Mouse (Mus musculus) forebrain, embryonic 15.5 days (tissue): ENCODE measurements around the gene Bpifc. TPM values are rescaled to one million over a fixed set of nuclear protein-coding genes. Genes with fewer than 3 reads are reported as not detected.

Experiments used
- ATAC-seq: fragments of 200-750 bp; cut with Nextera tagmentation; replicated peaks from 2 replicates; pipeline ENCODE4 v1.8.0; 2017; ENCODE audit warnings: mild to moderate bottlenecking, moderate TSS enrichment, moderate library complexity
- H3K27ac ChIP-seq: fragments of 300-500 bp; sonication (generic); replicated peaks from 2 replicates; pipeline ENCODE4 v1.5.1; 2015; ENCODE audit warnings: mild to moderate bottlenecking, inconsistent platforms
- H3K27me3 ChIP-seq: fragments of 300-500 bp; sonication (generic); 2 replicates; pipeline ENCODE4 v1.6.1; 2015; ENCODE audit warnings: inconsistent platforms
- H3K36me3 ChIP-seq: fragments of 300-500 bp; sonication (generic); 2 replicates; pipeline ENCODE4 v1.6.1; 2015; ENCODE audit warnings: mild to moderate bottlenecking, inconsistent platforms
- H3K4me1 ChIP-seq: fragments of 300-500 bp; sonication (generic); 2 replicates; pipeline ENCODE4 v1.6.1; 2015; ENCODE audit warnings: inconsistent platforms
- H3K4me2 ChIP-seq: fragments of 300-500 bp; sonication (generic); replicated peaks from 2 replicates; pipeline ENCODE4 v1.6.1; 2015; ENCODE audit warnings: mild to moderate bottlenecking, inconsistent platforms
- H3K4me3 ChIP-seq: fragments of 300-500 bp; sonication (generic); 2 replicates; pipeline ENCODE4 v1.5.1; 2015; ENCODE audit warnings: mild to moderate bottlenecking, inconsistent platforms
- H3K9ac ChIP-seq: fragments of 300-500 bp; sonication (generic); replicated peaks from 2 replicates; pipeline ENCODE4 v1.6.1; 2015; ENCODE audit warnings: mild to moderate bottlenecking, inconsistent platforms
- H3K9me3 ChIP-seq: fragments of 300-500 bp; sonication (generic); 2 replicates; pipeline ENCODE4 v1.6.1; 2016; ENCODE audit warnings: inconsistent platforms
- WGBS: fragments of 180-500 bp; shearing (Covaris S2); methylation state at CpG from one replicate; pipeline ENCODE4 v1.1.7; 2015; ENCODE audit warnings: mixed read lengths; 5-methylcytosine and 5-hydroxymethylcytosine counted together
- polyA plus RNA-seq: library from polyadenylated mRNA; unstranded; fragments of >200 nt; fragmentation: Nextera tagmentation; extraction: Ambion mirVana; gene quantifications from 2 replicates; pipeline ENCODE4 v1.2.1, GENCODE M21; 2015

The Bpifc gene
- not detected in 2 replicates for polyA plus RNA-seq

- no peaks in the 10 kb centered on the region for H3K27me3 ChIP-seq
- no peak within 1 kb of the TSS for H3K4me2 ChIP-seq
- no peaks in the 10 kb centered on the region for H3K36me3 ChIP-seq
- no peak within 1 kb of the TSS for H3K4me3 ChIP-seq
- 92% methylated on average over 2 of the region's 2 CpGs for WGBS
- ATAC-seq, result no peak
- H3K9me3 ChIP-seq, result no peaks in the 10 kb centered on the region
- no peaks in the 10 kb centered on the region for H3K4me1 ChIP-seq
- H3K27ac ChIP-seq, result no peak within 1 kb of the TSS
- no peak within 1 kb of the TSS for H3K9ac ChIP-seq
Measured at GRCm38 (mm10) chr10:86011781-86012180, at the start of gene Bpifc. TSS of gene Bpifc (minus strand) at chr10:86011895.

GRCm38 (mm10) chr10:86060267-86060666, 48.6 kb upstream of the Bpifc start:
- H3K4me2 ChIP-seq, result no peak overlapping the region
- H3K9ac ChIP-seq, result no peak overlapping the region
- H3K36me3 ChIP-seq, result peaks cover 12% of the 10 kb centered on the region; the same call in 1 of the 2 replicates
- no peak overlapping the region for H3K27ac ChIP-seq
- H3K27me3 ChIP-seq, result no peaks in the 10 kb centered on the region
- H3K4me3 ChIP-seq, result no peak overlapping the region
- ATAC-seq, result no peak
- WGBS, result 45% methylated on average over 3 of the region's 3 CpGs
- H3K9me3 ChIP-seq, result no peaks in the 10 kb centered on the region
- peaks cover 3% of the 10 kb centered on the region; the same call in 1 of the 2 replicates for H3K4me1 ChIP-seq

- 43% methylated on average over 2 of the region's 2 CpGs for WGBS
- Histone ChIP-seq H3K4me1 (no peaks in the 10 kb centered on the region), H3K27ac (no peak overlapping the region), H3K9ac (no peak overlapping the region), H3K4me2 (no peak overlapping the region), H3K9me3 (no peaks in the 10 kb centered on the region), H3K36me3 (peaks cover 18% of the 10 kb centered on the region; the same call in 1 of the 2 replicates), H3K4me3 (no peak overlapping the region), H3K27me3 (no peaks in the 10 kb centered on the region)
- no peak for ATAC-seq
Measured at GRCm38 (mm10) chr10:86057712-86058111, 46.0 kb upstream of the Bpifc start.

DNA sequence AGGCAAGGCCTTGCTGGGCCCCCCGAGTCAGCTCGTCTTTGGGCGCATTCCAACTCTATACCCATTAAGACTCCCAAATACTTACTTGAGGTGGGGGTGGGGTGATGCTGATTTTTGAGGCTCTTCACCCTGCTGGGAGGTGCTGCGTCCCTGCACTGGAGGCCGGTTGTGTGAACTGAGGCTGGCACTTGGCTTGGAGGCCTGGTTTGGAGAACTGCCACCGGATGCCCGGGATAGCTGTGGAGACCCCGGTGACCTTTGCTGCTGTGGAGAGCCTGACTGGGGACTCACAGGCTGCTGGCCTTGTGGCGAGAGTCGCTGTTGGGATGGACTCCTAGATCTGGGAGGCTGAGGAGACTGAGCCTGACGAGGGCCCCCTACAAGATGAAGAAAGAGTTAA, 45.6 kb upstream of the Bpifc start:
- Histone ChIP-seq H3K27ac (no peak overlapping the region), H3K9ac (no peak overlapping the region), H3K4me3 (no peak overlapping the region), H3K4me1 (no peaks in the 10 kb centered on the region), H3K36me3 (peaks cover 18% of the 10 kb centered on the region; the same call in 1 of the 2 replicates), H3K9me3 (no peaks in the 10 kb centered on the region), H3K27me3 (no peaks in the 10 kb centered on the region), H3K4me2 (no peak overlapping the region)
- WGBS, result 90% methylated on average over 11 of the region's 11 CpGs
- no peak for ATAC-seq

GRCm38 (mm10) chr10:86056297-86056903, 44.7 kb upstream of the Bpifc start:
- no peaks in the 10 kb centered on the region for H3K9me3 ChIP-seq

GRCm38 (mm10) chr10:86052818-86053522, 41.3 kb upstream of the Bpifc start:
- ATAC-seq, result no peak
- no peaks in the 10 kb centered on the region for H3K4me1 ChIP-seq

More at GRCm38 (mm10) chr10:86056297-86056903, 44.7 kb upstream of the Bpifc start:
- Histone ChIP-seq H3K4me1 (no peaks in the 10 kb centered on the region), H3K9ac (no peak overlapping the region), H3K4me3 (no peak overlapping the region), H3K27ac (no peak overlapping the region), H3K36me3 (peaks cover 18% of the 10 kb centered on the region; the same call in 1 of the 2 replicates), H3K27me3 (no peaks in the 10 kb centered on the region), H3K4me2 (no peak overlapping the region)
- WGBS, result 86% methylated on average over 8 of the region's 8 CpGs
- ATAC-seq, result no peak

DNA sequence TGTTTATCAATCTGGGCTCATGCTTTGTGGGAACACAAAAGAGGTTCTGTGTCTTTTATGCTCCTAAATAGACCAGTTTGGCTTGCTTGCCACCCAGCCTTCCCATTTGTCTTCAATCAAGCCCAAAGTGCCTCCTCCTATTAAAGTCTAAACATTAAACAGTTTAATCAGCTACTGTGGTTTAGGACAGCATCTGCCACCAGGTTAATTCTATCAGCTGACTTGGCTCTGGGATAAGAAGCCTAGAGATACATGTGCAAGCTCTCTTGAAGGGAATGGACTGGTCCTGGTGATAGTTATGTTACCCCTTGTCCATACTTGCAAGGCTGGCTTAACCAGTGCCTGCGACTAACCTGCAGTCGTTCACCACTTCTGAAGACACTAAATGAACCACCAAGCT, 38.8 kb upstream of the Bpifc start:
- Histone ChIP-seq H3K4me2 (no peak overlapping the region), H3K4me3 (no peak overlapping the region), H3K27me3 (no peaks in the 10 kb centered on the region), H3K9ac (no peak overlapping the region), H3K36me3 (peaks cover 7% of the 10 kb centered on the region; the same call in 1 of the 2 replicates), H3K9me3 (no peaks in the 10 kb centered on the region), H3K27ac (no peak overlapping the region), H3K4me1 (no peaks in the 10 kb centered on the region)
- 71% methylated on average over 2 of the region's 2 CpGs for WGBS
- no peak for ATAC-seq

More at GRCm38 (mm10) chr10:86052818-86053522, 41.3 kb upstream of the Bpifc start:
- no peak overlapping the region for H3K9ac ChIP-seq
- peaks cover 18% of the 10 kb centered on the region; the same call in 1 of the 2 replicates for H3K36me3 ChIP-seq
- H3K4me3 ChIP-seq, result no peak overlapping the region
- H3K4me2 ChIP-seq, result no peak overlapping the region
- no peaks in the 10 kb centered on the region for H3K27me3 ChIP-seq
- 84% methylated on average over 10 of the region's 10 CpGs for WGBS
- H3K9me3 ChIP-seq, result no peaks in the 10 kb centered on the region
- H3K27ac ChIP-seq, result no peak overlapping the region

DNA sequence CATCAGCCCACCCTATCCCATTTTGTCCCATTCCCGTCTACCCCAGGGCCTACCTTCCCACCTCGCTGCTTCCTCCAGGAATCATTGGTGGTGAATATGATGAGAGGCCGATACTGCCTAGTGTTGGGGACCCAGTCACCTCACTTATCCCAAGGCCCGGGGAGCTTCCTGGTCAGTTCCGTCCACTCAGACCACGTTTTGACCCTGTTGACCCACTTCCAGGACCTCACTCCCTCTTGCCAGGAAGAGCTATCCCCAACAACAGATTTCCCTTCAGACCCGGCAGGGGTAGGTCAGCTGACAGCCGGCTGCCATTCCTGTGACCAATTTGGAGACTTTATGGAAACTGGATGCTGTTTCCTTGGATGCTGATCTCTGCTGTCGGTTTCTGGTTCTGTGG, 36.1 kb upstream of the Bpifc start:
- no peak for ATAC-seq
- WGBS, result 89% methylated on average over 9 of the region's 9 CpGs
- no peaks in the 10 kb centered on the region for H3K4me1 ChIP-seq
- H3K9ac ChIP-seq, result no peak overlapping the region
- no peak overlapping the region for H3K27ac ChIP-seq
- H3K36me3 ChIP-seq, result no peaks in the 10 kb centered on the region
- H3K27me3 ChIP-seq, result no peaks in the 10 kb centered on the region
- no peak overlapping the region for H3K4me2 ChIP-seq
- H3K9me3 ChIP-seq, result no peaks in the 10 kb centered on the region
- H3K4me3 ChIP-seq, result no peak overlapping the region

DNA sequence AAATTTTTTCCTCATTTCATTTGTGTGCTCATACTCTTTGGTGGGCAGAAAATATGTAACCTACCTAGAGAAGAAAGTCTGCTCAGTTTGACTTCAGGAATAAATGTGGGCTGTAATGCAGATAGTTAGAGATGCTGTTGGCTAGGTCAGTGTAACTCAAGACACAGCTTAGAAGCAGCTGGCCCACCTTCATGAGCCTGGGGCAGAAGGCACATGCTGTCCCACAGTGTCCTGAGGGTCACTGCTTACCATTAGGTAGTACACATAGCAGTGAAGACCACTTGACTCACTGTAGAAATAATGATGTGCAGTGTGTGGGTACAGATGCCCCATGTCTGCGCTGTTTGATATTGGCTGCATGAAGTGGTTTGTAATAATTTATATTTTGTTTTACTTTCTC, 34.7 kb upstream of the Bpifc start:
- Histone ChIP-seq H3K27ac (no peak overlapping the region), H3K4me2 (no peak overlapping the region), H3K9me3 (no peaks in the 10 kb centered on the region), H3K9ac (no peak overlapping the region), H3K4me1 (no peaks in the 10 kb centered on the region), H3K4me3 (no peak overlapping the region), H3K36me3 (no peaks in the 10 kb centered on the region), H3K27me3 (no peaks in the 10 kb centered on the region)
- 100% methylated on average over 1 of the region's 1 CpGs for WGBS
- ATAC-seq, result no peak

DNA sequence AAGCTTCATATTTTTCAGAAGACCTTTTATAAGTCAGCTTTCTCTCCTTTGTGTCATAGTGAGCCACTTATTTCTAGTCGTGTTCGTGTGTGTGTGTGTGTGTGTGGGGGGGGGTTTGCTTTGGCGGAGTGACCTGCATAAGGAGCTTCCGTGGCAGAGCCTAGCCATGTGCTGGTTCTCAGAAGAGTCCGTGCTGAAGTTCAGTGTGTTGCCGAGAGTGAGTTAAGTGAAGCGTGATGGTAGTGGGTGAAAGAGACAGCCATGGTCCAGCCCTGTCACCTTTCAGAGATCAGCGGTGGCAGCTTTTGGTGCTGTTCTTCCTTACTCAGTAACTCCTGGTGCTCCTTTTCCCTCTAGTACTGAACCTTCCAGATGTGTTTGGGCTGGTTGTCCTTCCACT, 32.4 kb upstream of the Bpifc start:
- no peak overlapping the region for H3K4me2 ChIP-seq
- WGBS, result 84% methylated on average over 8 of the region's 8 CpGs
- no peaks in the 10 kb centered on the region for H3K9me3 ChIP-seq
- no peak overlapping the region for H3K4me3 ChIP-seq
- H3K27ac ChIP-seq, result no peak overlapping the region
- no peaks in the 10 kb centered on the region for H3K4me1 ChIP-seq
- no peaks in the 10 kb centered on the region for H3K36me3 ChIP-seq
- ATAC-seq, result no peak; the same call in 1 of the 2 replicates
- no peaks in the 10 kb centered on the region for H3K27me3 ChIP-seq
- no peak overlapping the region for H3K9ac ChIP-seq

DNA sequence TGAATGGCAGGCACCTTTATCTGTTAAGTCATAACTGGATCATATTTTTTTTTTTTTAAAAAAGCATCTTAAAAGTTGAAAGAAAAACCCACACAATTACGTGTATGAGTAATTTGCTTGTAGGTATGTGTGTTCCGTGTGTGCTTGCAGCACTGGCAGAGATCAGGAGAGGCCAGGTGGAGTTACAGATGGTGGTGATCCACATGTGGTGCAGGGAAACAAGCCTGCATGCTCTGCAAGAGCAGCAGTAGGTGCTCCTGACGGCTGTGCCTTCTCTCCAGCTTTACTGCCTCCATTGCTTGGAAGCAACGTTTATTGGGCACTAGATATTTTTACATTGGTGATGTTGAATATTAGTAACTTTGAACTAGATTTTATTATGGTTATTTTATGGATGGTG, 32.0 kb upstream of the Bpifc start:
- H3K4me2 ChIP-seq, result no peak overlapping the region
- no peak overlapping the region for H3K27ac ChIP-seq
- H3K36me3 ChIP-seq, result no peaks in the 10 kb centered on the region
- H3K4me1 ChIP-seq, result no peaks in the 10 kb centered on the region
- H3K4me3 ChIP-seq, result no peak overlapping the region
- H3K27me3 ChIP-seq, result no peaks in the 10 kb centered on the region
- H3K9ac ChIP-seq, result no peak overlapping the region
- WGBS, result 83% methylated on average over 4 of the region's 4 CpGs
- ATAC-seq, result no peak
- no peaks in the 10 kb centered on the region for H3K9me3 ChIP-seq

DNA sequence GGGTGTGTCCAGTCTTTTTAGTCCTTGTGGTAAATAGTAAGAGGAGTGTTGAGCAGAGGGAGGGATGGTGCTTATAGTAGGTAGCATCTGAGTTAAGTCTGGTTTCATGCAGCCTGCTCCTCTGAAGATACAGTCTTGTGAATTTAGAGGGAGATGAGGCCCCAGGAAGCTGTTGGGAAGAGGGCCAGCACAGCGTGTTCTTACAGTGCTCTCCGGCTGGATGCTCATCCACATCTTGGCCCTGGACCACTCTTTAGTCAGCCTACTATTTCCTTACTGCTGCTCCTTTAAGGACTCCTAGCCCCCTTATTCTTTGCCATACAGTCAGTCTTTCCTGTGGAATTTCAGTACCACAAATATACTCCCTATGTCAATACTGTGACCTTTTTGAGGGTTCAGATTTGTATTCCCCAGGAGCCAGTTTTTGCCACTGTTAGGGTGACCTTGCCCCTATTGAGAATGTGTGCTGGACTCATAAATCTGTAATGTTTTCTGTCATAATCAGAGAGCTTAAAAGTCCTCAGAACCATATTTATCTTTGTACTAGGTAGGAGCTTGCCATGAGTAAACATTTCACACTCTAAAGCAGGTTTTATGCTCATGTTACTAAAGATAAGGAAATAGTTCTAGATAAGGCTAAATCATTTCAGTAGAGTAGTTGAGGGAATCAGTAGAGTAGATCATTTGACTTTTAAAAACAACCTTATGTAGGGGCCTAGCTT, 22.5 kb upstream of the Bpifc start:
- Histone ChIP-seq H3K36me3 (0 out of 2 replicates have a peak, but pooled peaks cover 4% of the 10 kb centered on the region), H3K27me3 (no peaks in the 10 kb centered on the region), H3K27ac (no peak overlapping the region), H3K9me3 (no peaks in the 10 kb centered on the region), H3K4me1 (no peaks in the 10 kb centered on the region), H3K4me3 (no peak overlapping the region), H3K4me2 (no peak overlapping the region), H3K9ac (no peak overlapping the region)
- ATAC-seq, result no peak
- 89% methylated on average over 2 of the region's 2 CpGs for WGBS
